Mouse (Mus musculus) MEL (cell line): ENCODE measurements around the gene Lemd1. TPM values are rescaled to one million over a fixed set of nuclear protein-coding genes. Genes with fewer than 3 reads are reported as not detected.

Experiments used
- DNase-seq: peaks from one replicate; pipeline ENCODE4 v3.0.0; 2011; ENCODE audit warnings: low read depth, low spot score
- H3K27ac ChIP-seq: 2 replicates; pipeline ENCODE4 v1.5.1; 2012; ENCODE audit warnings: low read depth, mild to moderate bottlenecking, control low read depth, low read length, moderate library complexity; ENCODE audit not compliant: control insufficient read depth
- H3K27me3 ChIP-seq, 2 experiments: fragments of 150-350 bp in 1 of 2; sonication (generic) in 1 of 2; 2 replicates each; pipeline ENCODE4 v1.6.1; 2012; ENCODE audit warnings: low read length in 2 of 2, mild to moderate bottlenecking in 2 of 2, improper control_type of control experiment in 1 of 2, moderate library complexity in 1 of 2; ENCODE audit not compliant: insufficient read depth in 2 of 2, control insufficient read depth in 1 of 2
- H3K36me3 ChIP-seq, 2 experiments: 2 replicates each; pipeline ENCODE4 v1.6.1; 2012 to 2014; ENCODE audit warnings: low read length in 2 of 2, improper control_type of control experiment in 1 of 2, inconsistent platforms in 1 of 2, mild to moderate bottlenecking in 1 of 2; ENCODE audit not compliant: insufficient read depth in 2 of 2, control insufficient read depth in 1 of 2
- H3K4me1 ChIP-seq, 2 experiments: fragments of 150-350 bp in 1 of 2; sonication (generic) in 1 of 2; 2 replicates each; pipeline ENCODE4 v1.6.1; 2012; ENCODE audit warnings: low read length in 2 of 2, improper control_type of control experiment in 1 of 2, mild to moderate bottlenecking in 1 of 2; ENCODE audit not compliant: insufficient read depth in 2 of 2, control insufficient read depth in 1 of 2
- H3K4me3 ChIP-seq, 2 experiments: fragments of 150-350 bp in 1 of 2; sonication (generic) in 1 of 2; 2 replicates each; pipeline ENCODE4 v1.5.1; 2012; ENCODE audit warnings: low read depth in 2 of 2, low read length in 2 of 2, mild to moderate bottlenecking in 2 of 2, moderate library complexity in 2 of 2, control low read depth in 1 of 2, improper control_type of control experiment in 1 of 2; ENCODE audit not compliant: control insufficient read depth in 1 of 2, insufficient read depth in 1 of 2
- H3K79me2 ChIP-seq: 2 replicates; pipeline ENCODE4 v1.6.1; 2012; ENCODE audit warnings: mild to moderate bottlenecking, low read length, moderate library complexity; ENCODE audit not compliant: control insufficient read depth, poor library complexity, insufficient read depth
- H3K9ac ChIP-seq: 2 replicates; pipeline ENCODE4 v1.6.1; 2012; ENCODE audit warnings: low read depth, mild to moderate bottlenecking, control low read depth, low read length, moderate library complexity; ENCODE audit not compliant: control insufficient read depth, poor library complexity, severe bottlenecking
- H3K9me3 ChIP-seq: fragments of 150-350 bp; sonication (generic); replicated peaks from 2 replicates; pipeline ENCODE4 v1.6.1; 2012; ENCODE audit warnings: mild to moderate bottlenecking, low read length, improper control_type of control experiment, moderate library complexity; ENCODE audit not compliant: insufficient read depth
- BHLHE40 ChIP-seq: IDR thresholded peaks from 2 replicates; pipeline ENCODE4 v1.6.1; 2012; ENCODE audit warnings: low read depth, mild to moderate bottlenecking, inconsistent platforms, low read length, improper control_type of control experiment, borderline replicate concordance
- CHD1 ChIP-seq: IDR thresholded peaks from 2 replicates; pipeline ENCODE4 v1.6.1; 2012; ENCODE audit warnings: low read depth, mild to moderate bottlenecking, inconsistent platforms, low read length, improper control_type of control experiment
- CHD2 ChIP-seq: IDR thresholded peaks from 2 replicates; pipeline ENCODE4 v1.6.1; 2011; ENCODE audit warnings: low read length, improper control_type of control experiment
- EP300 ChIP-seq, 2 experiments: IDR thresholded peaks; 2 replicates each; pipeline ENCODE4 v1.6.1; 2011; ENCODE audit warnings: improper control_type of control experiment in 2 of 2, low read length in 2 of 2, low read depth in 1 of 2, mild to moderate bottlenecking in 1 of 2
- ETS1 ChIP-seq: IDR thresholded peaks from 2 replicates; pipeline ENCODE4 v1.6.1; 2012; ENCODE audit warnings: low read depth, mild to moderate bottlenecking, inconsistent platforms, low read length, improper control_type of control experiment, moderate library complexity
- HCFC1 ChIP-seq: IDR thresholded peaks from 2 replicates; pipeline ENCODE4 v1.6.1; 2012; ENCODE audit warnings: low read depth, mild to moderate bottlenecking, inconsistent platforms, low read length, improper control_type of control experiment, moderate library complexity
- JUND ChIP-seq: IDR thresholded peaks from 2 replicates; pipeline ENCODE4 v1.6.1; 2011; ENCODE audit warnings: low read depth, mild to moderate bottlenecking, improper control_type of control experiment, low read length
- MAFK ChIP-seq: IDR thresholded peaks from 2 replicates; pipeline ENCODE4 v1.6.1; 2011; ENCODE audit warnings: low read depth, mild to moderate bottlenecking, low read length, improper control_type of control experiment, borderline replicate concordance
- MYB ChIP-seq: IDR thresholded peaks from 2 replicates; pipeline ENCODE4 v1.6.1; 2011; ENCODE audit warnings: mild to moderate bottlenecking, low read depth, low read length, improper control_type of control experiment
- NRF1 ChIP-seq: IDR thresholded peaks from 2 replicates; pipeline ENCODE4 v1.6.1; 2014; ENCODE audit warnings: low read depth, mild to moderate bottlenecking, inconsistent platforms, low read length, improper control_type of control experiment, moderate library complexity; ENCODE audit not compliant: poor library complexity, insufficient read depth, severe bottlenecking
- POLR2AphosphoS5 ChIP-seq: IDR thresholded peaks from 2 replicates; pipeline ENCODE4 v1.6.1; 2012; ENCODE audit warnings: low read depth, borderline replicate concordance, mild to moderate bottlenecking, inconsistent platforms, low read length, moderate library complexity, mixed read lengths
- RAD21 ChIP-seq: IDR thresholded peaks from 2 replicates; pipeline ENCODE4 v1.6.1; 2011; ENCODE audit warnings: mild to moderate bottlenecking, low read depth, low read length, improper control_type of control experiment
- SIN3A ChIP-seq: IDR thresholded peaks from 2 replicates; pipeline ENCODE4 v1.6.1; 2012; ENCODE audit warnings: low read length, improper control_type of control experiment, inconsistent platforms
- UBTF ChIP-seq: IDR thresholded peaks from 2 replicates; pipeline ENCODE4 v1.6.1; 2012; ENCODE audit warnings: low read depth, mild to moderate bottlenecking, inconsistent platforms, low read length, improper control_type of control experiment, moderate library complexity, borderline replicate concordance; ENCODE audit not compliant: insufficient read depth
- ZC3H11A ChIP-seq: IDR thresholded peaks from 2 replicates; pipeline ENCODE4 v1.6.1; 2012; ENCODE audit warnings: low read depth, mild to moderate bottlenecking, inconsistent platforms, low read length, improper control_type of control experiment
- ZKSCAN1 ChIP-seq: IDR thresholded peaks from 2 replicates; pipeline ENCODE4 v1.6.1; 2012; ENCODE audit warnings: low read depth, mild to moderate bottlenecking, inconsistent platforms, low read length, improper control_type of control experiment, moderate library complexity
- ZMIZ1 ChIP-seq: IDR thresholded peaks from 2 replicates; pipeline ENCODE4 v1.6.1; 2012; ENCODE audit warnings: low read depth, mild to moderate bottlenecking, inconsistent platforms, low read length, improper control_type of control experiment, moderate library complexity
- polyA plus RNA-seq, 2 experiments: library from polyadenylated mRNA; stranded (reverse) in 1 of 2; unstranded in 1 of 2; fragments of >175 nt in 1 of 2; fragments of >200 nt in 1 of 2; gene quantifications; 2 replicates each; pipeline versions ENCODE4 v1.2.1 to v1.2.4; 2012; ENCODE audit warnings: low replicate concordance in 2 of 2, low read depth in 1 of 2; ENCODE audit not compliant: insufficient read length in 2 of 2, insufficient read depth in 1 of 2, missing spikeins in 1 of 2
- total RNA-seq: library from RNA; depleted of rRNA; stranded (reverse); fragments of 300-350 nt; gene quantifications from 2 replicates; pipeline ENCODE4 v1.2.3, GENCODE M21; 2012

Lemd1 gene
- total and polyA plus RNA-seq, 3 experiments, result not detected

- TF ChIP-seq ETS1 (no peak), BHLHE40 (no peak), ZKSCAN1 (no peak), JUND (no peak), EP300 (IDR thresholded peaks at IDR 0.05; ENCODE audit: low read depth in 1 of 2, low read length in 2 of 2) (no peak), CHD2 (no peak), MAFK (no peak), UBTF (no peak), CHD1 (no peak), MYB (no peak), POLR2AphosphoS5 (no peak)
- DNase-seq, result no peak
- Histone ChIP-seq H3K79me2 (no peaks in the 10 kb centered on the region), H3K27ac (no peak overlapping the region), H3K9ac (no peak overlapping the region), H3K4me3 (no peak overlapping the region), H3K9me3 (no peaks in the 10 kb centered on the region), H3K36me3 (no peaks in the 10 kb centered on the region), H3K27me3 (peaks cover 5 to 14% of the 10 kb centered on the region in 2 experiments), H3K4me1 (no peaks in the 10 kb centered on the region)
These were observed 2.6 kb downstream of the Lemd1 start for GRCm38 (mm10) chr1:132193806-132194205.

- Histone ChIP-seq H3K79me2 (no peaks in the 10 kb centered on the region), H3K4me1 (no peaks in the 10 kb centered on the region), H3K36me3 (no peaks in the 10 kb centered on the region), H3K27ac (no peak overlapping the region), H3K9ac (no peak overlapping the region), H3K4me3 (no peak overlapping the region), H3K9me3 (no peaks in the 10 kb centered on the region), H3K27me3 (peaks cover 5 to 15% of the 10 kb centered on the region in 2 experiments)
- no peak for DNase-seq
- TF ChIP-seq RAD21 (no peak), SIN3A (no peak), ZMIZ1 (no peak), UBTF (no peak), ZC3H11A (no peak), HCFC1 (no peak), BHLHE40 (no peak), NRF1 (no peak)
These were observed 3.4 kb downstream of the Lemd1 start for GRCm38 (mm10) chr1:132194624-132195023.
